Mouse (Mus musculus): ENCODE measurements around the gene A730049H05Rik. TPM values are rescaled to one million over a fixed set of nuclear protein-coding genes. Genes with fewer than 3 reads are reported as not detected.

Gene A730049H05Rik
- polyA plus RNA-seq, 1 experiment from 2014 or later: 0.50 TPM

DNA sequence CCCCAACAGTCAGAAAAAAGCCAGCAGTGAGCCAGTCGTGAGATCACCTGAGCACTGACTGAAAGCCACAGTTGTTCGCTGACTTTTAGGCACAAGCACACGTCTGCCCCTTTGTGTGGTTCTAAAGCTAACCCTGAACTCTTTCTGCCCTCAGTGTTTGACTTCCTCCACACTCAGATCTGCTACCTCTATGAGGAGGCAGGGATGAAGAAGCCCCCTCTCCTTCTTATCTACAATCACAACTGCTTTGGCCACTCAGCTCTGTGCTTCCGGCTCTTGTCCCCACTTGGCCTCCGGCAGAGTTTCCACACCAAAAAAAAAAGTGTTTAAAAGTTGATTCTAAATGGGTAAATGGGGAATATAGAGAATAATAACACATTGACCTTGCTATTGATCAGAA lies 59.8 kb downstream of the A730049H05Rik start:
- 57% methylated on average over 5 of the region's 5 CpGs for WGBS

DNA sequence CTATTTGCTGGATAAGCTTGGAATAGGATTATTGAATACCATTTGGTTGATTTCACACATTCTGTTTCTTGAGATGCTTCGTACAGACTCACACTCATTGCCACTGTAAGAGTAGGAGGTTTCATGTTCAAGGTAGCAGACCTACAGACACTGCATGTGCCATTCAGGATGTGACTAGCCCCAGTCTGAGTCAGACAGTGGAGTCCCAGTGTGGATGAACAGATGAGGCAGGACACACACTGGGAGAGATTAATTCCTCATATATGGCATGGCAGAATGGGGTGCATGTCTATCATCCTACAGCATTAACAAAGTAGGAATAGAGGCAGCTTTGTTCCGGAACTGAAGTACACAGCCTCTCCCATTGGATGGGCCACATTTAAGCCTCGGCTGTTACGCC lies 61.0 kb downstream of the A730049H05Rik start:
- no peak overlapping the region for H3K4me3 ChIP-seq (ENCODE audit: low read depth, low read length)
- peaks cover 5% of the 10 kb centered on the region; the same call in 1 of the 2 replicates for H3K36me3 ChIP-seq (ENCODE audit: control insufficient read depth, insufficient read depth, low read length)
- ATAC-seq (ENCODE audit: low FRiP score, low TSS enrichment) (no peak), DNase-seq (ENCODE audit: low spot score) (no peak)
- no peak overlapping the region for H3K27ac ChIP-seq (replicated peaks)
- no peak for TF ChIP-seq CTCF (IDR thresholded peaks at IDR 0.05; ENCODE audit: low read depth)
- no peak for TF ChIP-seq EP300 (optimal IDR thresholded peaks at IDR 0.05)
- no peak overlapping the region for H3K4me2 ChIP-seq (replicated peaks; ENCODE audit: low read depth)
- no peaks in the 10 kb centered on the region for H3K4me1 ChIP-seq (replicated peaks; ENCODE audit: control insufficient read depth, insufficient read depth)
- no peaks in the 10 kb centered on the region for H3K27me3 ChIP-seq (ENCODE audit: control insufficient read depth, insufficient read depth, low read length)
- WGBS: 95% methylated on average over 4 of the region's 4 CpGs
- H3K9ac ChIP-seq (ENCODE audit: low read length): no peak overlapping the region
- H3K9me3 ChIP-seq (ENCODE audit: control insufficient read depth, low read length): no peaks in the 10 kb centered on the region

More for the DNA sequence above, 59.8 kb downstream of the A730049H05Rik start:
- no peak overlapping the region for H3K27ac ChIP-seq (replicated peaks)
- no peaks in the 10 kb centered on the region for H3K27me3 ChIP-seq (ENCODE audit: control insufficient read depth, insufficient read depth, low read length)
- ATAC-seq (ENCODE audit: low FRiP score, low TSS enrichment) (no peak), DNase-seq (ENCODE audit: low spot score) (no peak)
- no peak overlapping the region for H3K4me3 ChIP-seq (ENCODE audit: low read depth, low read length)
- no peaks in the 10 kb centered on the region for H3K9me3 ChIP-seq (ENCODE audit: control insufficient read depth, low read length)
- H3K36me3 ChIP-seq (ENCODE audit: control insufficient read depth, insufficient read depth, low read length): peaks cover 5% of the 10 kb centered on the region; the same call in 1 of the 2 replicates
- no peak overlapping the region for H3K9ac ChIP-seq (ENCODE audit: low read length)
- H3K4me2 ChIP-seq (replicated peaks; ENCODE audit: low read depth): no peak overlapping the region
- TF ChIP-seq CTCF (IDR thresholded peaks at IDR 0.05; ENCODE audit: low read depth): no peak
- no peak for TF ChIP-seq EP300 (optimal IDR thresholded peaks at IDR 0.05)
- H3K4me1 ChIP-seq (replicated peaks; ENCODE audit: control insufficient read depth, insufficient read depth): no peaks in the 10 kb centered on the region

DNA sequence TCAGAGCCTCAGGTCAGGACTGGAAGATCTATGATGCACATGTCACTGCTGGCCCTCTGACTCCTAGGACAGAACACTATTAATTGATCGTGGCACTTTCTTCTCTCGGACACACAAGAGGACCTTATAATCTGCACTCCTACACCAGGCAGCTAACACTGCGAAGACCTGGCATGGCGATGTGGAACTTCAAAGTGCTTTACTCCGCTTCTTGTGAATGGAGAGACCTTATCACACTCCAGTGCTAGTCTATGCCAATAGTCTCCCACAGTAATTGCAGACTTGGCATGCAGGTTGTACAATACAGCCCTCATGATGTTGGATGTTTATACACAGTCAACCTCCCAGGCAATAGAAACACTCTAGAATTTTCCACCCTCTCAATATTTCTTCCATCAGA lies 62.5 kb downstream of the A730049H05Rik start:
- 87% methylated on average over 5 of the region's 5 CpGs for WGBS
- TF ChIP-seq CTCF (IDR thresholded peaks at IDR 0.05; ENCODE audit: low read depth) (no peak), EP300 (optimal IDR thresholded peaks at IDR 0.05) (no peak)

DNA sequence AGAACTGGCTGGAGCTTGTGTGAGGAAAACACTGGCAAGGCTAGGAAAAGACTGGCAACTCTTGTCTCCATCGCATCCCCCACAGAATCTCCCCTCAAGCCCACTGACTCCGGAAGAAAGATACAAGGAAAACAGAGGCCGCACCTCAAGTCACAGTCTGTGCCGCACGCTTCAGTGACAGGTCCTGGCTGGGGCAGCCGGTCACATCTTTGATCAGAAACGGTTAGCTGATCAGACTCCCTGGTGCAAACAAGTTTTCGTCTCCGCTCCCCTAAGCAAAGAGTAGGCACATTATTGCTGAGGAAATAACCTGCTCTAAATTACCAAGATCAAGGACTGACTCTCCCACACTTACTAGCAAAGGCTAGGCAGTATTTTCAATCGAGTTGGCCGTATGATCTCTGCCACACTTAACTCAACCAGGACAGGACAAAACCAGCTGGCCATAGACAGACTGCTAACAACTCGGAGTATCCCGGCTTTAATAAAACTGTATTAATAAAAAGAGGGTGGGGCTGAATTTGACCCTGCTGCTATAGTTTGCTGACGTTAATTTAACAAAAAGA lies 63.5 kb downstream of the A730049H05Rik start:
- no peak for ATAC-seq (ENCODE audit: low FRiP score, low TSS enrichment)
- WGBS: 86% methylated on average over 14 of the region's 14 CpGs
- Histone ChIP-seq H3K36me3 (ENCODE audit: control insufficient read depth, insufficient read depth, low read length) (no peaks in the 10 kb centered on the region; the same call in 1 of the 2 replicates), H3K9ac (ENCODE audit: low read length) (no peak overlapping the region), H3K4me2 (replicated peaks; ENCODE audit: low read depth) (no peak overlapping the region), H3K9me3 (ENCODE audit: control insufficient read depth, low read length) (no peaks in the 10 kb centered on the region), H3K27ac (replicated peaks) (no peak overlapping the region), H3K4me3 (ENCODE audit: low read depth, low read length) (no peak overlapping the region), H3K27me3 (ENCODE audit: control insufficient read depth, insufficient read depth, low read length) (no peaks in the 10 kb centered on the region), H3K4me1 (replicated peaks; ENCODE audit: control insufficient read depth, insufficient read depth) (no peaks in the 10 kb centered on the region)
- TF ChIP-seq CTCF (IDR thresholded peaks at IDR 0.05; ENCODE audit: low read depth) (no peak), EP300 (optimal IDR thresholded peaks at IDR 0.05) (no peak)
- DNase-seq (ENCODE audit: low spot score): no peak

More for the DNA sequence above, 62.5 kb downstream of the A730049H05Rik start:
- Histone ChIP-seq H3K4me1 (replicated peaks; ENCODE audit: control insufficient read depth, insufficient read depth) (no peaks in the 10 kb centered on the region), H3K36me3 (ENCODE audit: control insufficient read depth, insufficient read depth, low read length) (no peaks in the 10 kb centered on the region; the same call in 1 of the 2 replicates), H3K9ac (ENCODE audit: low read length) (no peak overlapping the region), H3K27ac (replicated peaks) (no peak overlapping the region), H3K9me3 (ENCODE audit: control insufficient read depth, low read length) (no peaks in the 10 kb centered on the region), H3K27me3 (ENCODE audit: control insufficient read depth, insufficient read depth, low read length) (no peaks in the 10 kb centered on the region), H3K4me2 (replicated peaks; ENCODE audit: low read depth) (no peak overlapping the region), H3K4me3 (ENCODE audit: low read depth, low read length) (no peak overlapping the region)
- ATAC-seq (ENCODE audit: low FRiP score, low TSS enrichment) (no peak), DNase-seq (ENCODE audit: low spot score) (no peak)

DNA sequence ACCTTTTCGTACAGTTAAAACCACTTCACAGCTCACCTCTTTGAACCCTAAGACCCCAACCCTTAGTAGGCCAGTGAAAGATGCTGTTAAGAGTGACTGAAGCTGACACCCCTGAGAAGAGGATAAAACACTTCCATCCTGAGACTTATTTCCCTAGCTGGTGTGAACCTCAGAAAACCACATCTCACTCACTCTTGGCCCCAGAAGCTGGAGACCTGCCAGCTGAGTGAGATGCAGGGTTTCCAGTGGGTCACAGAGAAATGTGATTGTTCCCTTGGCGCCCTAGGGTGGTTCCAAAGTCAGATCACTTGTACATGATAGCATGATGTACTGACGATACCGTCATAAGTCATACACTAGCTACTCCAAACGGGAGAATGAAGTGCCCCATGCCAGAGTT lies 66.2 kb downstream of the A730049H05Rik start:
- Histone ChIP-seq H3K4me1 (replicated peaks; ENCODE audit: control insufficient read depth, insufficient read depth) (no peaks in the 10 kb centered on the region), H3K4me3 (ENCODE audit: low read depth, low read length) (no peak overlapping the region), H3K27ac (replicated peaks) (no peak overlapping the region), H3K36me3 (ENCODE audit: control insufficient read depth, insufficient read depth, low read length) (no peaks in the 10 kb centered on the region; the same call in 1 of the 2 replicates), H3K9ac (ENCODE audit: low read length) (no peak overlapping the region), H3K27me3 (ENCODE audit: control insufficient read depth, insufficient read depth, low read length) (no peaks in the 10 kb centered on the region), H3K9me3 (ENCODE audit: control insufficient read depth, low read length) (no peaks in the 10 kb centered on the region), H3K4me2 (replicated peaks; ENCODE audit: low read depth) (no peak overlapping the region)
- WGBS: 76% methylated on average over 5 of the region's 5 CpGs
- ATAC-seq (ENCODE audit: low FRiP score, low TSS enrichment): no peak
- TF ChIP-seq CTCF (IDR thresholded peaks at IDR 0.05; ENCODE audit: low read depth) (no peak), EP300 (optimal IDR thresholded peaks at IDR 0.05) (no peak)
- no peak for DNase-seq (ENCODE audit: low spot score)

DNA sequence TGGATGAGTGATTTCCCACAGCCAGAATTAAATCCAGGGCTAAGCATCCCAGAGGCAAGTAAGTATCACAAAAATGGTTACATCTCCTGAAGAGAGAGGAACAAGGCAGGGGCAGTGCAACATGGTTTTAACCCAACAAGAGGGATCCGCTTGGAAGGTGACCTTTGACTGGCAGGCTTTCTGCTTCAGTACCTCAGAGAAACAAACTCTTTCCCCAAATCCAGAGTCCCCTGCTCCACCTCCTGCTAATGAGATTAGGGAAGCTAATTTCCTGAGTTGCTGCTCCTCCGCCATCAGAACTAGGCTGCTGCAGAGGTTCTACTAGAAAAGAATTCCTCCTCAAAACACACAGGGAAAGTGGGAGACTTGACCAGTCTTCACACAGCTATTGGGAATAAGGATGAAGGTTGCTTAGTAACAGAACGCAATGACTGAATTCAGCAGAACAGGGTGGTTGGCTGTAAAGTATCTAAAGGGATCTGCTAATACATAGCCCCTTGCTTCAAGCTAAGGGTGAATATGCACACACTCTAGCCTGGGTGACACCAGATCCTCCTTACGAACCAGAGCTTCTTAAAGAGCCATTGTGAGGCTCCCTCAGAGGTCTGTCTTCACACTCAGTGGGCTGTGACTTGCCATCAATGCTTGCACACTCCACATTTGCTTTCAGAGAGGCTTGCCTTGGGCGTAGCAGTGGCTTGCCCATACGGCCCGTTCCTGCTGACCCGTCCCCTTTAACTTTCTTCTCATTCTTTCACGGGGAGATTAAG lies 67.0 kb downstream of the A730049H05Rik start:
- Histone ChIP-seq H3K4me3 (ENCODE audit: low read depth, low read length) (no peak overlapping the region), H3K4me2 (replicated peaks; ENCODE audit: low read depth) (no peak overlapping the region), H3K36me3 (ENCODE audit: control insufficient read depth, insufficient read depth, low read length) (peaks cover 2% of the 10 kb centered on the region; the same call in 1 of the 2 replicates), H3K9ac (ENCODE audit: low read length) (no peak overlapping the region), H3K27ac (replicated peaks) (no peak overlapping the region), H3K27me3 (ENCODE audit: control insufficient read depth, insufficient read depth, low read length) (no peaks in the 10 kb centered on the region), H3K4me1 (replicated peaks; ENCODE audit: control insufficient read depth, insufficient read depth) (no peaks in the 10 kb centered on the region), H3K9me3 (ENCODE audit: control insufficient read depth, low read length) (no peaks in the 10 kb centered on the region)
- DNase-seq (ENCODE audit: low spot score): no peak
- TF ChIP-seq CTCF (IDR thresholded peaks at IDR 0.05; ENCODE audit: low read depth) (no peak), EP300 (optimal IDR thresholded peaks at IDR 0.05) (no peak)
- no peak for ATAC-seq (ENCODE audit: low FRiP score, low TSS enrichment)
- 65% methylated on average over 9 of the region's 9 CpGs for WGBS

Data from stomach, postnatal 0 days (tissue).